Mouse (Mus musculus) spleen, adult 2 months (tissue): ENCODE data around the gene Calm1.

ENCODE experiments used
- CTCF ChIP-seq: fragments of 200-500 bp; IDR thresholded peaks from 2 replicates; pipeline ENCODE4 v1.5.1; 2011; ENCODE audit warnings: mild to moderate bottlenecking, inconsistent platforms; ENCODE audit not compliant: insufficient read depth, insufficient read length, insufficient replicate concordance; ENCODE audit errors: extremely low read depth
- POLR2A ChIP-seq: fragments of 200-500 bp; IDR thresholded peaks from 2 replicates; pipeline ENCODE4 v1.6.1; 2011; ENCODE audit warnings: low read depth, low read length, inconsistent platforms

DNA sequence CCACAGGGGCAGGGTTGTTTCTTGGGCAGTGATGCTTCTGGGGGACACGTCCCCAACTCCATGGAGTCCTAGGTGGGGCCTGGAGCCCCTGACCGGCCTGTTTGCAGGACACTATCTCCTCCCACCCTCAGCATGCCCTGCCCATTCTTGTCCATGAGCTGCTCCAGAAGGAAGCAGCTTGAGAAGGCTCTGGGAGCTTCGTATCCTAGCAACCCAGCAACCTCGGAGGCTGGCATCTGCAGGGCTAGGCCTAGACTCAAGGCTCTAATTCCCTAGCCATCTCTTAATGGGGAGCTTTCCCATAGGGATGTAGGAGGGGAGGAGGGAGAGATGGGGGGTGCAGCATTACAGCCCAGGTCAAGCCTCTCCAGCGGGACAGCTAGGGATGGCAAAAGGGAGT lies 45.3 kb downstream of the Calm1 start:
- TF ChIP-seq CTCF = no peak
- TF ChIP-seq POLR2A = no peak
